Mouse (Mus musculus) gastrocnemius, adult 2 months (tissue): ENCODE results near the gene Plxna2. TPM values are rescaled to one million over a fixed set of nuclear protein-coding genes. Genes with fewer than 3 reads are reported as not detected.

Experiments
- DNase-seq: peaks from one replicate; pipeline ENCODE4 v3.0.0; 2022
- H3K27ac ChIP-seq: fragments of 200-600 bp; 2 replicates; pipeline ENCODE4 v1.8.1; 2022; ENCODE audit warnings: mild to moderate bottlenecking
- H3K4me3 ChIP-seq: fragments of 200-600 bp; 2 replicates; pipeline ENCODE4 v1.8.1; 2022; ENCODE audit warnings: mild to moderate bottlenecking, moderate library complexity
- CTCF ChIP-seq: fragments of 200-600 bp; IDR thresholded peaks from 2 replicates; pipeline ENCODE4 v1.8.1; 2022; ENCODE audit warnings: antibody characterized with exemption, mild to moderate bottlenecking, moderate library complexity
- intact Hi-C: fragments of 180-260 bp; cut with DNase I; formaldehyde crosslinking; loops from one replicate; pipeline ENCODE4 v1.15.1; 2025
- total RNA-seq, 2 experiments: library from RNA; stranded (reverse); gene quantifications; 2 replicates each; pipeline ENCODE4 v1.2.3; 2021

Plxna2 gene
- total RNA-seq, 2 experiments from 2014 or later, result 6.6 to 13.2 TPM

DNA sequence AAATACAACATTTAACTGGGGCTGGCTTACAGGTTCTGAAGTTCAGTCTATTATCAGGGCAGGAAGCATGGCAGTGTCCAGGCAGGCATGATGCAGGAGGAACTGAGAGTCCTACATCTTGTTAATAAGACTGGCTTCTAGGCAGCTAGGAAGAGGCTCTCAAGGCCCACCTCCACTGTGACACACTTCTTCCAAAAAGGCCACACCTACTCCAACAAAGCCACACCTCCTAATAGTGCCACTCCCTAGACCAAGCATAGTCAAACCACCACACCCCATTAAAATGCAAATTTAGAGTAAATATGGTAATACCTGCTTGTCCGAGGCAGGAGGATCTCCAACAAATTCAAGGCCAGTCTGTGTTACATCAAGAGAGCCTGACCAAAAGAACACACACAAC lies 156.7 kb downstream of the Plxna2 start:
- no peak overlapping the region for H3K4me3 ChIP-seq
- intact Hi-C loops, result no loop called here
- TF ChIP-seq CTCF, result no peak
- DNase-seq, result no peak
- no peak overlapping the region for H3K27ac ChIP-seq

- intact Hi-C loops, result no loop called here
- DNase-seq, result no peak
- Histone ChIP-seq H3K4me3 (no peak overlapping the region), H3K27ac (no peak overlapping the region)
- no peak for TF ChIP-seq CTCF
Observed at GRCm38 (mm10) chr1:194775656-194776374, 157.8 kb downstream of the Plxna2 start.

- no peak for TF ChIP-seq CTCF
- no peak overlapping the region for H3K27ac ChIP-seq
- intact Hi-C loops, result no loop called here
- no peak for DNase-seq
- no peak overlapping the region for H3K4me3 ChIP-seq
Observed at GRCm38 (mm10) chr1:194776510-194777244, 158.7 kb downstream of the Plxna2 start.

GRCm38 (mm10) chr1:194777608-194778007 lies 159.6 kb downstream of the Plxna2 start:
- intact Hi-C loops, result no loop called here
- no peak for DNase-seq
- Histone ChIP-seq H3K4me3 (no peak overlapping the region), H3K27ac (no peak overlapping the region)
- no peak for TF ChIP-seq CTCF

DNA sequence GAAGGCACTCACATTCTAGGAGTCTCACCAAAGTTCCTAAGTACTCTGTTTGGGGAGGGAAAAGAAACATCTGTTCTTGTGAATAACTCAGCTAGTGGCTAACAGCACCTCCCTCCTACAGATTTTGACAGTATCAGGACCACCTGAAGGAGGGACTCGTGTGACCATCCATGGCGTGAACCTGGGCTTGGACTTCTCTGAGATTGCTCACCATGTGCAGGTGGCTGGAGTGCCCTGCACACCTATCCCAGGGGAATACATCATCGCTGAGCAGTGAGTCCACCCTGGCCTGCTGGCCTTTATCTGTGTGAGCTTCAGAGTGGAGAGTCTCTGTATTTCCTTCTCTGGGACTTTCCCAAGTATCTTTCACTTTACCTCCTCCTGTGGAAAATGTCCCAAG lies 162.4 kb downstream of the Plxna2 start:
- Histone ChIP-seq H3K27ac (no peak overlapping the region), H3K4me3 (no peak overlapping the region)
- intact Hi-C loops, result no loop called here
- no peak for TF ChIP-seq CTCF
- DNase-seq, result no peak

GRCm38 (mm10) chr1:194780794-194781390 lies 162.9 kb downstream of the Plxna2 start:
- H3K4me3 ChIP-seq, result no peak overlapping the region
- intact Hi-C loops, result no loop called here
- no peak for TF ChIP-seq CTCF
- DNase-seq, result no peak
- no peak overlapping the region for H3K27ac ChIP-seq

DNA sequence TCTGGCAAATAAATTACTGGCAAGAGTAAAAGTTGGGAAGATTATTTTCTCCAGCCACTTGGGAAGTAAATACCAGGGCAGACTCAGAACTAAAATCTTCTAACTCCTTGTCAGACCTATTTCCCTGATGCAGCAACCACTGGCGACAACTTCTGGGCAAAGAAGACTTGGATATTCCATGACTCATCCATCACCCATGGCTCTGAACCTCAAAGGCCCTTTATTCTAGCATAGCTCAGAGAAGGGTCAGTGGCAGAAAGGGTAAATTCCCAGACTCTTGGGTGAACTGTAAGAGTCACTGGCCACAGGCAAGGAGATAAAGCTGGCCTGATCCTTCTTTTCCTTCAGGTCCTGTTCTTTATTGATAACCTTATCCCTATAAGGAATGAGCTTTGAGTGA lies 163.5 kb downstream of the Plxna2 start:
- Histone ChIP-seq H3K4me3 (no peak overlapping the region), H3K27ac (peak overlapping the region; percentile 48; the same call in 1 of the 2 replicates)
- DNase-seq, result no peak
- TF ChIP-seq CTCF, result no peak
- intact Hi-C loops, result no loop called here

DNA sequence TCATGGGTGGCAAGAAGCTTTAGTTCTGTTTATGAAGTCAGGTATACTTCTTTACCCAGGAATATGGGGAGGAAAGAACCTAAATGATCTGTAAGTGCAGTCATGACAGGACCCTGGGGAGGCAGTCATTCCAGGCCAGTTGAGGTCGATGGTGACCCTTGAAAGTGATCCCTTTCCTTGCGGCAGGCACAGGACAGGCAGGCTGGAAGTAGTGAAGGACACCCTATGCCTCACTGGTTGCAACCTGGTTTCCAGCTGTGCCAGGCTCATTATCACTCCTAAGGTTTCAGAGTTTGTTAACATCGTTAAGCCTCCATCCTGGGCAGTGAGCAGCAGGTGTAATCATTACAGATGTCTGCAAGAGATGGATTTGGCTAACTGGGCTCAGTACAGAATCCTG lies 164.3 kb downstream of the Plxna2 start:
- no peak overlapping the region for H3K27ac ChIP-seq
- H3K4me3 ChIP-seq, result no peak overlapping the region
- no peak for DNase-seq
- intact Hi-C loops, result no loop called here
- TF ChIP-seq CTCF, result no peak

DNA sequence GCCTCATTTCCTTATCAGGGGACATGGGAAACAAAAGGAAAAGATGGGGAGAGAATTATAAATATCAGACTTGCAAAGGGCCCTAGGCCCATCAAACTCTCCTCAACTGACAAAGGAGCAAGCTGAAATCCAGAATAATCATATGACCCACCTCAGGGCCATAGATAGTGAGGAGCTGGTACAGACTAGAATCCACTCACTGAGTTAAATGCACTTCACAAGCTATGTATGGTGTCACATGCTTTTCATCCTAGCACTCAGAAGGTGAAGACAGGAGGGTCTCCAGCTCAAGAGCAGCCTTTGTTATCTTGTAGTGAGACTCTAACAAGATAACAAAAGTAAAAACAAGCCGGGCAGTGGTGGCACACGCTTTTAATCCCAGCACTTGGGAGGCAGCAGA lies 169.6 kb downstream of the Plxna2 start:
- no peak overlapping the region for H3K27ac ChIP-seq
- no peak for TF ChIP-seq CTCF
- intact Hi-C loops, result no loop called here
- no peak for DNase-seq
- H3K4me3 ChIP-seq, result no peak overlapping the region

DNA sequence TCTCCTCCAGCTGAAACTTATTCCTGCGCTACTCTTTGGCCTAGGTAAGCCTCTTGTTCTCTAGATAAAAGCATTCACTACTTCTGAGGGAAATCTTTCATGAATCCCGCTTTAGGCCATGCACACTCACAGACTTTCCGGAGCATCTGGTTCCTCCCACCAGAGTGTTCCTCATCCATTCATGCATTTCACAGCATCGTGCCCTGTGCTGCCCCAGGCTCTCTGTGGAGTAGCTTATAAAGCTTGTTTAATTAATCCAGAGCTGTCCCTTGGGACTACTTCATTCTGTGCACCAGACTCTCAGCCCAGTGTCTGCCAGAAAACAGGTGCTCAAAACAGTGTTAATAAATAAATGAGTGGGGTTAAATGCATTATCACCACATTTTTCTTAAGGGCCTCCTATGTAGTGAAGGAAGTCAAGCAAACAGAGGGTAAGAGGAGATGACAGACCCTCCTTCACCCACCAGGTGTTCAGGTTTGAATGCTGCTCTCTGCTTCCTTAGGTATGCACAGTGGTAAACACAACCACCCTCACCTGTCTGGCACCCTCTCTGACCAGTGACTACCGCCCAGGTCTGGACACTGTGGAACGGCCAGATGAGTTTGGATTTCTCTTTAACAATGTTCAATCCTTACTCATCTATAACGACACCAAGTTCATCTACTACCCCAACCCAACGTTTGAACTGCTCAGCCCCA lies 175.4 kb downstream of the Plxna2 start:
- intact Hi-C loops, result no loop called here
- TF ChIP-seq CTCF, result no peak
- H3K4me3 ChIP-seq, result no peak overlapping the region
- H3K27ac ChIP-seq, result no peak overlapping the region
- no peak for DNase-seq

GRCm38 (mm10) chr1:194795316-194795715 lies 177.3 kb downstream of the Plxna2 start:
- intact Hi-C loops, result no loop called here

GRCm38 (mm10) chr1:194797843-194798242 lies 179.8 kb downstream of the Plxna2 start:
- TF ChIP-seq CTCF, result no peak
- no peak for DNase-seq
- Histone ChIP-seq H3K27ac (no peak overlapping the region), H3K4me3 (no peak overlapping the region)
- intact Hi-C loops, result no loop called here

More at GRCm38 (mm10) chr1:194795316-194795715, 177.3 kb downstream of the Plxna2 start:
- Histone ChIP-seq H3K27ac (no peak overlapping the region), H3K4me3 (no peak overlapping the region)
- DNase-seq, result no peak
- TF ChIP-seq CTCF, result no peak

- no peak for DNase-seq
- no peak overlapping the region for H3K4me3 ChIP-seq
- H3K27ac ChIP-seq, result no peak overlapping the region
- no peak for TF ChIP-seq CTCF
- intact Hi-C loops, result no loop called here
Observed at GRCm38 (mm10) chr1:194798511-194798910, 180.5 kb downstream of the Plxna2 start.
